Mouse (Mus musculus) kidney, embryonic 15.5 days (tissue): ENCODE results near the gene Mustn1. TPM values are rescaled to one million over a fixed set of nuclear protein-coding genes. Genes with fewer than 3 reads are reported as not detected.

Source experiments
- ATAC-seq: fragments of 200-750 bp; cut with Nextera tagmentation; replicated peaks from 2 replicates; pipeline ENCODE4 v1.8.0; 2017; ENCODE audit warnings: moderate TSS enrichment; ENCODE audit not compliant: low FRiP score
- H3K27ac ChIP-seq: fragments of 300-500 bp; sonication (generic); 2 replicates; pipeline ENCODE4 v1.5.1; 2015; ENCODE audit warnings: mild to moderate bottlenecking, inconsistent platforms
- H3K27me3 ChIP-seq: fragments of 300-500 bp; sonication (generic); 2 replicates; pipeline ENCODE4 v1.6.1; 2015; ENCODE audit warnings: inconsistent platforms
- H3K36me3 ChIP-seq: fragments of 300-500 bp; sonication (generic); 2 replicates; pipeline ENCODE4 v1.6.1; 2015; ENCODE audit warnings: inconsistent platforms
- H3K4me1 ChIP-seq: fragments of 300-500 bp; sonication (generic); 2 replicates; pipeline ENCODE4 v1.6.1; 2015; ENCODE audit warnings: inconsistent platforms
- H3K4me2 ChIP-seq: fragments of 300-500 bp; sonication (generic); 2 replicates; pipeline ENCODE4 v1.6.1; 2015; ENCODE audit warnings: moderate library complexity, mild to moderate bottlenecking, inconsistent platforms
- H3K4me3 ChIP-seq: fragments of 300-500 bp; sonication (generic); replicated peaks from 2 replicates; pipeline ENCODE4 v1.5.1; 2015; ENCODE audit warnings: mild to moderate bottlenecking, inconsistent platforms
- H3K9ac ChIP-seq: fragments of 300-500 bp; sonication (generic); 2 replicates; pipeline ENCODE4 v1.6.1; 2015; ENCODE audit warnings: mild to moderate bottlenecking, inconsistent platforms
- H3K9me3 ChIP-seq: fragments of 300-500 bp; sonication (generic); replicated peaks from 2 replicates; pipeline ENCODE4 v1.6.1; 2016; ENCODE audit warnings: inconsistent platforms
- WGBS: fragments of 180-500 bp; shearing (Covaris S2); methylation state at CpG from one replicate; pipeline ENCODE4 v1.1.7; 2015; ENCODE audit warnings: mixed read lengths; 5-methylcytosine and 5-hydroxymethylcytosine counted together
- polyA plus RNA-seq: library from polyadenylated mRNA; unstranded; fragments of >200 nt; fragmentation: Nextera tagmentation; extraction: Ambion mirVana; gene quantifications from 2 replicates; pipeline ENCODE4 v1.2.1, GENCODE M21; 2015

Mustn1 gene
- polyA plus RNA-seq: 5.0 and 5.3 TPM in 2 replicates

GRCm38 (mm10) chr14:30878958-30879571 lies at the start of gene Mustn1:
TSS of gene Mustn1 (plus strand) at chr14:30879200.
- H3K4me1 ChIP-seq: peaks cover 46% of the 10 kb centered on the region
- WGBS: 67% methylated on average over 11 of the region's 11 CpGs
- H3K9me3 ChIP-seq: no peaks in the 10 kb centered on the region
- H3K4me3 ChIP-seq: no peak within 1 kb of the TSS
- H3K36me3 ChIP-seq: peaks cover 12% of the 10 kb centered on the region; the same call in 1 of the 2 replicates
- ATAC-seq: no peak
- no peaks in the 10 kb centered on the region for H3K27me3 ChIP-seq
- no peak within 1 kb of the TSS for H3K9ac ChIP-seq
- H3K27ac ChIP-seq: peak within 1 kb of the TSS; percentile 54
- no peak within 1 kb of the TSS for H3K4me2 ChIP-seq

- Histone ChIP-seq H3K4me1 (0 out of 2 replicates have a peak, but pooled peaks cover 2% of the 10 kb centered on the region), H3K4me3 (no peak overlapping the region), H3K4me2 (no peak overlapping the region), H3K27me3 (no peaks in the 10 kb centered on the region), H3K9me3 (no peaks in the 10 kb centered on the region), H3K9ac (no peak overlapping the region), H3K36me3 (peaks cover 16% of the 10 kb centered on the region), H3K27ac (no peak overlapping the region)
- 76% methylated on average over 14 of the region's 14 CpGs for WGBS
- ATAC-seq: no peak
Observed at GRCm38 (mm10) chr14:30837416-30837996, 41.5 kb upstream of the Mustn1 start.

- no peak overlapping the region for H3K4me2 ChIP-seq
- H3K9ac ChIP-seq: no peak overlapping the region
- WGBS: 88% methylated on average over 3 of the region's 3 CpGs
- no peaks in the 10 kb centered on the region for H3K4me1 ChIP-seq
- ATAC-seq: no peak
- H3K27ac ChIP-seq: no peak overlapping the region
- no peaks in the 10 kb centered on the region for H3K27me3 ChIP-seq
- peaks cover under 1% of the 10 kb centered on the region; the same call in 1 of the 2 replicates for H3K36me3 ChIP-seq
- no peak overlapping the region for H3K4me3 ChIP-seq
- H3K9me3 ChIP-seq: no peaks in the 10 kb centered on the region
Observed at GRCm38 (mm10) chr14:30843701-30844100, 35.3 kb upstream of the Mustn1 start.

- no peaks in the 10 kb centered on the region for H3K9me3 ChIP-seq
- H3K27ac ChIP-seq: no peak overlapping the region
- no peak overlapping the region for H3K4me2 ChIP-seq
- no peaks in the 10 kb centered on the region for H3K27me3 ChIP-seq
- H3K4me1 ChIP-seq: no peaks in the 10 kb centered on the region
- ATAC-seq: no peak
- H3K36me3 ChIP-seq: no peaks in the 10 kb centered on the region
- H3K9ac ChIP-seq: no peak overlapping the region
- 82% methylated on average over 5 of the region's 5 CpGs for whole genome bisulfite sequencing
- no peak overlapping the region for H3K4me3 ChIP-seq
Observed at GRCm38 (mm10) chr14:30850504-30850903, 28.5 kb upstream of the Mustn1 start.

GRCm38 (mm10) chr14:30852325-30852724 lies 26.7 kb upstream of the Mustn1 start:
- no peak for ATAC-seq
- H3K36me3 ChIP-seq: no peaks in the 10 kb centered on the region
- no peaks in the 10 kb centered on the region for H3K4me1 ChIP-seq
- no peak overlapping the region for H3K4me3 ChIP-seq
- H3K9ac ChIP-seq: no peak overlapping the region
- 88% methylated on average over 5 of the region's 5 CpGs for WGBS
- H3K27ac ChIP-seq: no peak overlapping the region
- H3K9me3 ChIP-seq: no peaks in the 10 kb centered on the region
- no peak overlapping the region for H3K4me2 ChIP-seq
- no peaks in the 10 kb centered on the region for H3K27me3 ChIP-seq

GRCm38 (mm10) chr14:30855316-30855715 lies 23.7 kb upstream of the Mustn1 start:
- Histone ChIP-seq H3K9ac (no peak overlapping the region), H3K4me3 (no peak overlapping the region)
- WGBS: 90% methylated on average over 3 of the region's 3 CpGs

GRCm38 (mm10) chr14:30856885-30857507 lies 22.0 kb upstream of the Mustn1 start:
- ATAC-seq: no peak
- peaks cover 10% of the 10 kb centered on the region; the same call in 1 of the 2 replicates for H3K4me1 ChIP-seq
- H3K4me3 ChIP-seq: no peak overlapping the region
- 84% methylated on average over 10 of the region's 10 CpGs for WGBS
- no peak overlapping the region for H3K4me2 ChIP-seq
- H3K27me3 ChIP-seq: no peaks in the 10 kb centered on the region
- H3K9ac ChIP-seq: no peak overlapping the region
- no peaks in the 10 kb centered on the region for H3K36me3 ChIP-seq
- H3K9me3 ChIP-seq: no peaks in the 10 kb centered on the region
- H3K27ac ChIP-seq: no peak overlapping the region

More at GRCm38 (mm10) chr14:30855316-30855715, 23.7 kb upstream of the Mustn1 start:
- H3K27me3 ChIP-seq: no peaks in the 10 kb centered on the region
- H3K4me1 ChIP-seq: no peaks in the 10 kb centered on the region
- H3K27ac ChIP-seq: no peak overlapping the region
- no peaks in the 10 kb centered on the region for H3K9me3 ChIP-seq
- no peaks in the 10 kb centered on the region for H3K36me3 ChIP-seq
- ATAC-seq: no peak
- no peak overlapping the region for H3K4me2 ChIP-seq

- Histone ChIP-seq H3K9ac (no peak overlapping the region), H3K4me1 (peaks cover 12% of the 10 kb centered on the region; the same call in 1 of the 2 replicates), H3K36me3 (no peaks in the 10 kb centered on the region), H3K27ac (no peak overlapping the region), H3K27me3 (no peaks in the 10 kb centered on the region), H3K4me2 (no peak overlapping the region), H3K9me3 (no peaks in the 10 kb centered on the region), H3K4me3 (no peak overlapping the region)
- no peak for ATAC-seq
- 67% methylated on average over 4 of the region's 4 CpGs for WGBS
Observed at GRCm38 (mm10) chr14:30857990-30858389, 21.0 kb upstream of the Mustn1 start.

- Histone ChIP-seq H3K27me3 (no peaks in the 10 kb centered on the region), H3K9ac (no peak overlapping the region), H3K27ac (no peak overlapping the region), H3K4me1 (peaks cover 12% of the 10 kb centered on the region; the same call in 1 of the 2 replicates), H3K4me2 (no peak overlapping the region), H3K36me3 (peaks cover 22% of the 10 kb centered on the region), H3K9me3 (no peaks in the 10 kb centered on the region), H3K4me3 (no peak overlapping the region)
- ATAC-seq: no peak
- WGBS: 50% methylated on average over 16 of the region's 16 CpGs
Observed at GRCm38 (mm10) chr14:30861421-30862125, 17.4 kb upstream of the Mustn1 start.

- Histone ChIP-seq H3K27me3 (no peaks in the 10 kb centered on the region), H3K9ac (no peak overlapping the region), H3K4me1 (peaks cover 12% of the 10 kb centered on the region; the same call in 1 of the 2 replicates), H3K4me2 (no peak overlapping the region), H3K4me3 (no peak overlapping the region), H3K27ac (no peak overlapping the region), H3K9me3 (no peaks in the 10 kb centered on the region), H3K36me3 (peaks cover 26% of the 10 kb centered on the region)
- WGBS: 86% methylated on average over 9 of the region's 9 CpGs
- ATAC-seq: no peak
Observed at GRCm38 (mm10) chr14:30862368-30862767, 16.6 kb upstream of the Mustn1 start.

GRCm38 (mm10) chr14:30865311-30865710 lies 13.7 kb upstream of the Mustn1 start:
- no peaks in the 10 kb centered on the region for H3K27me3 ChIP-seq
- no peak overlapping the region for H3K9ac ChIP-seq
- H3K4me2 ChIP-seq: no peak overlapping the region
- peaks cover 23% of the 10 kb centered on the region for H3K4me1 ChIP-seq
- no peaks in the 10 kb centered on the region for H3K9me3 ChIP-seq
- ATAC-seq: no peak
- no peak overlapping the region for H3K27ac ChIP-seq
- WGBS: 65% methylated on average over 3 of the region's 3 CpGs
- peaks cover 30% of the 10 kb centered on the region for H3K36me3 ChIP-seq
- H3K4me3 ChIP-seq: no peak overlapping the region

- ATAC-seq: 0 out of 2 replicates have a peak, but pooled peaks have one; percentile 58
- no peak overlapping the region for H3K9ac ChIP-seq
- no peak overlapping the region for H3K4me2 ChIP-seq
- H3K4me1 ChIP-seq: peaks cover 17% of the 10 kb centered on the region
- no peaks in the 10 kb centered on the region for H3K27me3 ChIP-seq
- WGBS: 25% methylated on average over 5 of the region's 5 CpGs
- H3K4me3 ChIP-seq: no peak overlapping the region
- peaks cover 35% of the 10 kb centered on the region for H3K36me3 ChIP-seq
- no peak overlapping the region for H3K27ac ChIP-seq
- H3K9me3 ChIP-seq: no peaks in the 10 kb centered on the region
Observed at GRCm38 (mm10) chr14:30867042-30867441, 12.0 kb upstream of the Mustn1 start.
